Mouse (Mus musculus): Measurements from ENCODE around the gene Hrh1. TPM values are rescaled to one million over a fixed set of nuclear protein-coding genes. Genes with fewer than 3 reads are reported as not detected.

Gene Hrh1
- total RNA-seq, 4 experiments from 2014 or later, result 0.16 to 0.31 (median 0.23) TPM

- no peak for DNase-seq (ENCODE audit: low spot score in 2 of 2)
Measured at GRCm38 (mm10) chr6:114406634-114407033, 8.9 kb downstream of the Hrh1 start.

DNA sequence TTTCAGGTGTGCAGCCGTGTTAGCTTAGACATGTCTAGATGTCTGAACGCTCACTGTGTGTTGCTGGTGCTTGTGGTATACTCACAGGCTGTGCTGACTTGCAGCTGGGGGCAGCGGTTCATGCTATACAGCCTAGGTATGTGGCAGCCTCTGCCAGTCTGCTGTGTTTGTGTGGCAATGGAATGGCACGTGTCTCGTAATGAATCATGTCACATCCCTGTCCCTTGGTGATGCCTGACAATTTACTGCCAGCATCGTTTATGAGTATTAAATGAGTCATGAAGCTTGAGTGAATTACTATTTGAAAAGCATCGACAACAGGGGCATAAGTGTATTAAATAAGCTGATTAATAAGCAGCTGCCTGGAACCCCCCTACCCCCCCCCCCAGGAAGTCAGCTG lies 9.3 kb downstream of the Hrh1 start:
- no peak for DNase-seq (ENCODE audit: low spot score in 2 of 2)

DNA sequence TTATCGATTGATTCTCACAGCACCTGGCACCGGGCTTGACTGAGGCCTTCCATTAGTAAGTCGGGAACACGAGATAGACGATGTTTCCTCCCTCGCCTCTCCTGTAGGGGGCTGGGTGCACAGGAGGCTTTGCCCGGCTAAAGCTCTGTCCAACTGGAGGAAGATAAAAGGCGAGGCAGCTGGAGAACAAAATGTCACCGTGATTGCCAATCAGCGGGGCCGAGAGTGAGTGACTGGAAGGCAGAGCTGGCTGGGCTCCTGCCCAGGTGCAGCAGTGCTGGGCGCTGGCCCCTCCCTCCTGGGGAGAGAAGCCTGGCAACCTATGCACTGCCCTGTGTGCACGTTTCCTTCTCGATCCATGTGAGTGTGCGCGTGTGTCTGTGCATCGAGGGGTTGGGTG lies 10.5 kb downstream of the Hrh1 start:
- no peak for DNase-seq (ENCODE audit: low spot score in 2 of 2)

- DNase-seq (ENCODE audit: low spot score in 2 of 2), result no peak
Measured at GRCm38 (mm10) chr6:114411913-114412312, 14.2 kb downstream of the Hrh1 start.

GRCm38 (mm10) chr6:114414510-114414909 lies 16.8 kb downstream of the Hrh1 start:
- no peak for DNase-seq (ENCODE audit: low spot score in 2 of 2)

DNA sequence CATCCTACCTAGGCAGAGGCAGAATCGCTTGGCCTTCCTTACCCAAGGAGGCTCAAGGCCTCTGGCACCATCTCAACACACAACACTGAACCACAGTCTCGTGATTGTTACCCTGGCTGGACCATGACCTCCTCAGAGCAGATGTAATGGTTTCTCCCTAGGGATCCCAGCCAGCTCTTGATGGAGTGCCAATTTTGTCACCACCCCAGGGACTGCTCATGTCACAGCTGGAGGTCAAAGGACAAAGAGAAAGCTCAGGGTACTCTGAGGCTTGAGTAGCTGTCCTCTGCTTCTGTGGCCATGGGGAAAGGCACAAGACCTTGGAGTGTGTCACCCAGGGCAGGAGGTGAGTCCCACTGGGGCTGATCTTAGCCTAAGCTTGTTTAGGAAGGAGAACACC lies 20.3 kb downstream of the Hrh1 start:
- no peak for DNase-seq (ENCODE audit: low spot score in 2 of 2)

DNA sequence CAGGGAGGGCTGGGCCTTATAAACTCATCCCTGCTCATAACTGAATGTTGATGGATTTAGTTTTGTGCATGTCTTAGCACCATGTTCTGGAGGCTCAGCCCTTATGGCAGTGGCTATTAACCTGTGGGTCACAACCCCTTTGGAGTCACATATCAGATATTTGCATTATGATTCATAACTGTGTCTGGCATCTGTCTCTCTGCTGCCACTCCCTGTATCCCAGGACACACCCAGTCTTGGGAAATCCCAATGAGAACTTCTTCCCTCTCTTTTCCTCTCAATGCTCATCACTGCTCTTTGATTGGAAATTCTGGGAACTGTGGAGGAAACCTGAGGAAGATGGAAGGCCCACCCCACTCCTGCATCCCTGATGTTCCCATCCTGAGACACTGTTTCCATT lies 23.3 kb downstream of the Hrh1 start:
- DNase-seq (ENCODE audit: low spot score in 2 of 2), result no peak

DNA sequence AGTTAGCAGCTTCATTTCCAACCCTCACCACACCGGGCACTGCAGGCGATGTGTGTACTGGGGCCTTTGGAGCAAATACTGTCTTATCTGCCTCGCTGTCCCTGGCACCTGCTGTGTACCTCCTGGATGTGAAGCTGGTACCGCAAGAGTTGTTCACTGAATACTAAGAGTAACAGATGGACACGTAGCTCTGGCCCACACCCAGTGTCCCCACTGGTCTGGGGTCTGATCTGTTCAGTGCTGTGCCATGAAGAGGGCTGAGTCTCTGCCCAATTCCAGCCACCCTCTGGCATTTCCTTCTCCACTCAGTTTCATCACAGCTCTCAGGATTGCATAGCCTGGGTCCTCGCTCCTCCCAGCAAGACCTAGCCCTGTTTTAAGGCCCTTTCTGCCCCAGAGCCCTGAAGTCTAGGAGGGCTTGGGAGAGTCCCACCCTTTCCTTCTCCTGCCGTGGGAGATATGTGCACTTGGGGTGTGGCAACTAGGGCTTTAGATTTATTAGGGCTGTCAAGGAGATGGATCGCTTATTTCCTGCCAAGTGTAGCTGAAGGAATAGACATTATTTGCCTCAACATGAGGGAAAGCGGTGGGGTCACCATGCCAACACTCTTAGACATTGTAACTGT lies 25.4 kb downstream of the Hrh1 start:
- DNase-seq (ENCODE audit: low spot score in 2 of 2), result no peak

- DNase-seq (ENCODE audit: low spot score in 2 of 2), result no peak
Measured at GRCm38 (mm10) chr6:114425343-114425742, 27.6 kb downstream of the Hrh1 start.

GRCm38 (mm10) chr6:114427641-114428040 lies 29.9 kb downstream of the Hrh1 start:
- DNase-seq (ENCODE audit: low spot score in 2 of 2), result no peak

- no peak for DNase-seq (ENCODE audit: low spot score in 2 of 2)
Measured at GRCm38 (mm10) chr6:114428831-114429230, 31.1 kb downstream of the Hrh1 start.

DNA sequence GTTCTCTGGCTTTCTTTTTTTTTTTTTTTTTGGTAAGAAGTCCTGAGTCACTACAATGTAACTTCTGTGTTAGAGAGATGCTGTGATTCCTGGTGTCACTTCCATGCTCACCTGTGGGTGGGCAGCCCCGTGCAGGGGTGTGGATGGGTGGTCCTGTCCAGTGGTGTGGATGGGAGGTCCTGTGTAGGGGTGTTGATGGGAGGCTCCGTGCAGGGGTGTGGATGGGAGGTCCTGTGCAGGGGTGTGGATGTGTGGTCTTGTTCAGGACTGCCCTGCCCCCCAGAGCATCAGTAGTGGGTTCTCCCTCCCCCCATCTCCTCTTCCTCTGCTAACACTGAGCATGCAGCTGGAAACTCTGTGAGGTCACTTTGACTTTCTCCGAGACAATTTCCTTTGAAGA lies 34.9 kb downstream of the Hrh1 start:
- no peak for DNase-seq (ENCODE audit: low spot score in 2 of 2)

- DNase-seq (ENCODE audit: low spot score in 2 of 2), result no peak
Measured at GRCm38 (mm10) chr6:114434524-114434923, 36.8 kb downstream of the Hrh1 start.

DNA sequence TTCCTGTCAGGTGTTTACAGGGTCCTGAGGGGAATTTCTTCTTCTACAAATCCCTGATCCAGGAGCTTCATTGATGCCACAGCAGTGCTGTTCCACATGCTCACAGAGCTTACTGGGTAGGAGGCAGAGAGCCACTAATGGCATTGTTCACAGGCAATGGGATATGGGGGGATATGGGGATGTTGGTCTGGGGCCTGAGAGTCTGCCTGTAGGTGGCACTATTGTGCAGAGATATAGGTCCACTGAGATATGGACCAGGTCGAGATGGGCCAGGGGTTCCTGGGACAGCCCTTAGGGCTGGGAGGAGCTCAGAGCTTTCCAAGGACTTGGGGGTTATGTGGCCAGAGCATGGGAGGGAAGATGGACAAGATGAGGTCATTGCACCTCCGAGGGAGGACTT lies 42.6 kb downstream of the Hrh1 start:
- no peak for DNase-seq (ENCODE audit: low spot score in 2 of 2)

DNA sequence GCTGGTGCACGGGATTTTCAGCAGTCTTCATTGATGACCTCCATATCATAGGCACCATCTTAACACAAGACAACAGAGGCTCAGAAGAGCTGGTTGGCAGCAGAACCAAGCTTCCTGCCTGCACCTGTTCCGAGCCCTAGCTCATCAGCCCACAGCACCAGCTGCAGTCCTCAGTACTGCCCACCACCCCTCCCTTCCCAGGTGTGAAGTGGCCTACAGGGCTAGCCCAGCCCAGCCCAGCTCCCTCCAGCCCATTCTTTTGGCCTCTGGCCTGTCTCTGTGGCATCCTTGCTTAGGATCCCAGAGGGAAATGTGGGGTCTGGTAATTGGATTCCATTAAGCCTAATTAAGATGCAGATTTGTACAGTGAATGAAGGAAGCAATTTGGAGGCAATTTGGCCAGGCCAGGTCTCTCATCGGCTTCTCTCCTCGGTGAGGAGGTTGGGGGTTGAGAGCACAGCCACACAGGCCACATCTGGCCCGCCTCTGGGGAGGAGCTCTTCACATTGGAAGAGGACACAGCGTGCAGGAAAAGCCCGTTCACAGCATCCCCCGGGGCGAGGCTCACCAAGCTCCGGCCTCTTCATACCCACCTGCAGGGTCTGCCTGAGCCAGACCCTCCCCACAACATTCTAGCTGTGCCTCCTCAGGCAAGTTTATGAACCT lies 43.2 kb downstream of the Hrh1 start:
- no peak for DNase-seq (ENCODE audit: low spot score in 2 of 2)

DNA sequence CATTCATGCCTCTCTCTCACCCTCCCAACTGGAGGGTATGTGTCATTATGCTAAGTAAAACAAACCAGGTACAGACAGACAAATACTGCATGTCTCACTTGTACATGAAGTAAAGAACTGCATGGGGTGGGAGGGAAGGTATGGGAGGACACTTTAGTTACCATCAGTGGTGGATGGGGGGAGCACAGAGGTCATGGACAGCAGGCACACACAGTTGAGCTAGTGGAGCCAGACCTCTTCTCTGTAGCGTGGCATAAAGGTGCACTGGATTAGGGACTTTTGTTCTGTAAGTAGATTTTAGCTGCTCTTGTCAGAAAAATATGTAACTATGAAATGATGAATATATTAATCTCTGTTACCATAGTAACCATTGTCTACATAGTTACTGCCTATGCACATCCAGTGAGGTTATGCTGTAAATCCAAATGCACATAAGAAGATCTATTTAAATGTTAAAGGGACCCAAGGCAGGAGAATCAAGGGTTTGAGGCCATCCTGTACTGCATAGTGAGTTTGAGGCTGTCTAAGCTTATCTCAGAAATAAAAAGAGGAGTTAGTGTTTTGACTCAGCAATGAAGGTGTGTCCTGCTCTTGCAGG lies 46.6 kb downstream of the Hrh1 start:
- no peak for DNase-seq (ENCODE audit: low spot score in 2 of 2)

- DNase-seq (ENCODE audit: low spot score in 2 of 2), result no peak
Measured at GRCm38 (mm10) chr6:114444976-114445375, 47.2 kb downstream of the Hrh1 start.

DNA sequence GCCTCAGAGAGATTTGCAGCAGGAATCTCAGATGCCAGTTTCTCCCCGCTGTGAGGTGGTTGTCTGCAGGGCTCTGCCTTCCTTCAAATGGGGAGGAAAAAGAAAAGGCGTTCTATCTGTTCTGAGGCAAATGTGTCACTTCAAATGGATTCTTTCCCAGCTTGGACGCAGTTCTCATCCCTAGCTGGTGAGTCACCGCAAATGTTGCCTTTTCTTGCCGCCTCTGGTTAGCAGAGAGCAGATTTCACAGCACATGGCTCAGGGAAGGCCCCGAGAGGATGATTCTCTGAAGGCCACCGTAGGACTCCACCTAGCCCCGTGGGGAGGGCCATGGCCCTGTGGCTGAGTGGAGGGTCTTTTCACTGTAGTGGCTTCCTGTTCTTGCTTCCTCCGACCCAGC lies 51.2 kb downstream of the Hrh1 start:
- DNase-seq (ENCODE audit: low spot score in 2 of 2), result no peak

DNA sequence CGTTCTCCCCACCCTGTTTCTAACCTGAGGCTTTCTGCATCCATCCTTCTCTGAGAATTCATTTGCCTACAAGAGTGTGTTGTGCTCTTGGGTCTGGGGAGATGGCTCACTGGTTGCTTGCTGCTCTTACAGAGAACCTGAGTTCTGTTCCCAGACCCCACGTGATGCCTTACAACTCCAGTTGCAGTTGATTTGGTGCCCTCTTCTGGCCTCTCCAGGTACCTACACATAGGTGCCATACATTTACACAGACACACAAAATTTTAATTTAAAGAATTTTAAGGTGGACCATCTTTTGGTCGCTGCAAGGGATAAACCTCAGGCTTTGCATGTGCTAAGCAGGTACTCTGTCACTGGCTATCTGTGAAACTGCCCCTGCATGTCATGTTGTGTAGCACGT lies 57.5 kb downstream of the Hrh1 start:
- no peak for DNase-seq (ENCODE audit: low spot score in 2 of 2)

- peak in 1 of 2 experiments; percentile 22 for DNase-seq (ENCODE audit: low spot score in 2 of 2)
Measured at GRCm38 (mm10) chr6:114456255-114457042, 58.7 kb downstream of the Hrh1 start.

DNA sequence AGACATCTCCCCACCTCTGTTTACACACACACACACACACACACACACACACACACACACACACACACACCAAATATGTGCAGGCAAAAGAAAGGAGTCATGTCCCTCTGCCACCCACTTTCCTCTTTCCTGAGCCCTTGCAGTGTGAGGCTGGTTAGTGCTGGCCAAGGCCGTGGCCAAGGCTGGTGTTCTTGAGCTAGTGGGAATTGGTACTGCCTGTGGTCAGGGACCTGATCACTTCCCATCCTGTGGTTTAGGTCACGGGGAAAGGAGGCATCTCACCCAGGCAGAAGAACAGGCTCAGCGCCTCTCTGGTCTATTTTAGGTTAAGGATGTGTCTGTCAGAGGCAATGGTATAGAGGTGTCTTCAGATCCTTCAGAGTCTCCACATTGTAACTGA lies 59.6 kb downstream of the Hrh1 start:
- DNase-seq (ENCODE audit: low spot score in 2 of 2), result no peak

DNA sequence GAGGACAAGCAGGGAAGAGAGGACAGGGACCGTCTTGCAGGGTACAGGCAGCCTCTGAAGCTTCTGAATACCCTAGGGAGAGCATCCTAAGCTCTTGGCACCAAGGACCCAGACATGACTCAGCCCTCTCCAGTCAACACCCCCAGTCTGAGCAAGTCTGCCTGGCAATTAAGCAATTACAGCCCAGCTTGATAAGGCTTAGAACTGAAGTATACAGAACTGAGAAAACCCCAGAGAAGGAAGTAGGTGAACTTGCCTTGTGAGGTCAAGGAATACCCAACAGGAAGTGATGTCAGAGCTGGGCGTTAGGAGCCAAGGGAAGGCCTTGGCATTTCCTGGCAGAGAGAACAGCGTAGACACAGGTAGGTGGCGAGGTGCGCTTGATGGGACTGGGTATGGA lies 60.5 kb downstream of the Hrh1 start:
- DNase-seq (ENCODE audit: low spot score in 2 of 2), result no peak

All from gastrocnemius, adult 8-10 months (tissue).